Mouse (Mus musculus) forebrain, embryonic 10.5 days (tissue): ENCODE data around the gene Myadml2. TPM values are rescaled to one million over a fixed set of nuclear protein-coding genes. Genes with fewer than 3 reads are reported as not detected.

ENCODE experiments used
- microRNA-seq: library from miRNA; unstranded; fragments of <30 nt; microRNA quantifications from one replicate; pipeline ENCODE4, GENCODE M21; 2017
- polyA plus RNA-seq: library from polyadenylated mRNA; unstranded; fragments of >200 nt; fragmentation: Nextera tagmentation; extraction: Ambion mirVana; gene quantifications from 2 replicates; pipeline ENCODE4 v1.2.1, GENCODE M21; 2016

Gene Myadml2
- polyA plus RNA-seq, 1 experiment from 2014 or later = not detected

Small RNA genes lying within 50 kb of the gene (microRNA-seq; reads per million reads assigned to microRNA genes)
- gene Mir6936 = 2.7 reads per million

Other genes with a start within 250 kb of the Myadml2 start
- 45.9 and 46.9 TPM in 2 replicates for gene Nploc4, start 210.4 kb downstream of the Myadml2 start, polyA plus RNA-seq
- gene Tspan10, start 205.5 kb downstream of the Myadml2 start, polyA plus RNA-seq = 0.30 and 1.6 TPM in 2 replicates
- 0.25 and 0.41 TPM in 2 replicates for gene Pde6g, start 194.7 kb downstream of the Myadml2 start, polyA plus RNA-seq
- gene Oxld1, start 190.1 kb downstream of the Myadml2 start, polyA plus RNA-seq = 8.7 and 11.8 TPM in 2 replicates
- gene Ccdc137, start 190.0 kb downstream of the Myadml2 start, polyA plus RNA-seq = 39.6 and 46.3 TPM in 2 replicates
- gene Arl16, start 180.6 kb downstream of the Myadml2 start, polyA plus RNA-seq = 60.7 and 62.1 TPM in 2 replicates
- gene Mrpl12, start 163.5 kb downstream of the Myadml2 start, polyA plus RNA-seq = 211 and 215 TPM in 2 replicates
- 69.3 and 71.6 TPM in 2 replicates for gene Slc25a10, start 156.3 kb downstream of the Myadml2 start, polyA plus RNA-seq
- 0.07 and 0.16 TPM in 2 replicates for gene Gcgr, start 117.5 kb downstream of the Myadml2 start, polyA plus RNA-seq
- gene Mcrip1, start 98.4 kb downstream of the Myadml2 start, polyA plus RNA-seq = 205 and 212 TPM in 2 replicates
- gene Ppp1r27, start 97.0 kb downstream of the Myadml2 start, polyA plus RNA-seq = not detected in 2 replicates
- 485 and 533 TPM in 2 replicates for gene P4hb, start 74.9 kb downstream of the Myadml2 start, polyA plus RNA-seq
- gene Arhgdia, start 66.5 kb downstream of the Myadml2 start, polyA plus RNA-seq = 744 and 753 TPM in 2 replicates
- gene Alyref, start 49.8 kb downstream of the Myadml2 start, polyA plus RNA-seq = 618 and 646 TPM in 2 replicates
- 218 and 228 TPM in 2 replicates for gene Anapc11, start 49.7 kb downstream of the Myadml2 start, polyA plus RNA-seq
- gene Npb, start 39.7 kb downstream of the Myadml2 start, polyA plus RNA-seq = 0.44 TPM in 1 of 2 replicates, not detected in the other
- gene Pcyt2, start 30.2 kb downstream of the Myadml2 start, polyA plus RNA-seq = 145 and 148 TPM in 2 replicates
- 30.1 and 32.8 TPM in 2 replicates for gene Sirt7, start 22.9 kb downstream of the Myadml2 start, polyA plus RNA-seq
- gene Mafg, start 14.6 kb downstream of the Myadml2 start, polyA plus RNA-seq = 20.2 and 22.7 TPM in 2 replicates
- gene Pycr1, start 4.4 kb downstream of the Myadml2 start, polyA plus RNA-seq = 37.5 and 40.5 TPM in 2 replicates
- 0.57 and 0.75 TPM in 2 replicates for gene Notum, start 13.0 kb upstream of the Myadml2 start, polyA plus RNA-seq
- gene Aspscr1, start 24.8 kb upstream of the Myadml2 start, polyA plus RNA-seq = 134 and 142 TPM in 2 replicates
- 118 and 133 TPM in 2 replicates for gene Cenpx, start 65.6 kb upstream of the Myadml2 start, polyA plus RNA-seq
- 51.9 and 59.2 TPM in 2 replicates for gene Lrrc45, start 65.8 kb upstream of the Myadml2 start, polyA plus RNA-seq
- 23.8 and 28.4 TPM in 2 replicates for gene Rac3, start 73.3 kb upstream of the Myadml2 start, polyA plus RNA-seq
- 13.3 and 14.8 TPM in 2 replicates for gene Dcxr, start 79.1 kb upstream of the Myadml2 start, polyA plus RNA-seq
- gene Cbr2, start 84.0 kb upstream of the Myadml2 start, polyA plus RNA-seq = 1.1 and 1.3 TPM in 2 replicates
- gene Hmga1b, start 114.6 kb upstream of the Myadml2 start, polyA plus RNA-seq = 12.3 and 14.2 TPM in 2 replicates
- 39.1 and 43.3 TPM in 2 replicates for gene Rfng, start 136.0 kb upstream of the Myadml2 start, polyA plus RNA-seq
- 281 and 283 TPM in 2 replicates for gene Gps1, start 136.1 kb upstream of the Myadml2 start, polyA plus RNA-seq
- 110 and 111 TPM in 2 replicates for gene Dus1l, start 148.2 kb upstream of the Myadml2 start, polyA plus RNA-seq
- 134 and 144 TPM in 2 replicates for gene Fasn, start 176.4 kb upstream of the Myadml2 start, polyA plus RNA-seq